Mouse (Mus musculus) liver, adult 2 months (tissue): ENCODE measurements at regions not wholly inside any gene's neighbourhood (a gene's known extent, or its start where the extent isn't known, plus 50 kb on each side); places are given as distances from the start of the nearest gene placed in this dataset.

Source experiments
- DNase-seq: peaks from one replicate; pipeline ENCODE4 v3.0.0-alpha.2; 2011; ENCODE audit warnings: low read depth, low spot score; ENCODE audit errors: extremely low read depth
- H3K27ac ChIP-seq: fragments of 200-500 bp; replicated peaks from 2 replicates; pipeline ENCODE4 v1.5.1; 2012; ENCODE audit warnings: low read depth, mild to moderate bottlenecking, control low read depth, inconsistent platforms, low read length; ENCODE audit not compliant: insufficient read depth
- H3K27me3 ChIP-seq: fragments of 200-500 bp; 2 replicates; pipeline ENCODE4 v1.6.1; 2012; ENCODE audit warnings: mild to moderate bottlenecking, moderate library complexity, low read length, inconsistent platforms; ENCODE audit not compliant: control insufficient read depth, insufficient read depth
- H3K36me3 ChIP-seq: fragments of 200-500 bp; 2 replicates; pipeline ENCODE4 v1.6.1; 2012; ENCODE audit warnings: low read length, inconsistent platforms; ENCODE audit not compliant: control insufficient read depth, insufficient read depth
- H3K4me1 ChIP-seq: fragments of 200-500 bp; 2 replicates; pipeline ENCODE4 v1.6.1; 2011; ENCODE audit warnings: low read length; ENCODE audit not compliant: control insufficient read depth, insufficient read depth
- H3K4me3 ChIP-seq: fragments of 200-500 bp; 2 replicates; pipeline ENCODE4 v1.5.1; 2011; ENCODE audit warnings: low read depth, mild to moderate bottlenecking, control low read depth, low read length, moderate library complexity; ENCODE audit not compliant: insufficient read depth
- H3K79me2 ChIP-seq: fragments of 200-500 bp; 2 replicates; pipeline ENCODE4 v1.6.1; 2012; ENCODE audit warnings: inconsistent platforms, mild to moderate bottlenecking, low read length, moderate library complexity; ENCODE audit not compliant: control insufficient read depth, insufficient read depth
- H3K9ac ChIP-seq: fragments of 200-500 bp; 2 replicates; pipeline ENCODE4 v1.6.1; 2012; ENCODE audit warnings: low read depth, mild to moderate bottlenecking, control low read depth, inconsistent platforms, low read length
- CTCF ChIP-seq: fragments of 200-500 bp; IDR thresholded peaks from 2 replicates; pipeline ENCODE4 v1.5.1; 2011; ENCODE audit warnings: low read depth, low read length, control low read depth
- POLR2A ChIP-seq: fragments of 200-500 bp; IDR thresholded peaks from 2 replicates; pipeline ENCODE4 v1.6.1; 2011; ENCODE audit warnings: low read length, control low read depth; ENCODE audit not compliant: insufficient read depth; ENCODE audit errors: extremely low read depth
- WGBS: fragments of 180-500 bp; shearing (Covaris S2); methylation state at CpG from one replicate; pipeline ENCODE4 v1.1.7; 2018; 5-methylcytosine and 5-hydroxymethylcytosine counted together

DNA sequence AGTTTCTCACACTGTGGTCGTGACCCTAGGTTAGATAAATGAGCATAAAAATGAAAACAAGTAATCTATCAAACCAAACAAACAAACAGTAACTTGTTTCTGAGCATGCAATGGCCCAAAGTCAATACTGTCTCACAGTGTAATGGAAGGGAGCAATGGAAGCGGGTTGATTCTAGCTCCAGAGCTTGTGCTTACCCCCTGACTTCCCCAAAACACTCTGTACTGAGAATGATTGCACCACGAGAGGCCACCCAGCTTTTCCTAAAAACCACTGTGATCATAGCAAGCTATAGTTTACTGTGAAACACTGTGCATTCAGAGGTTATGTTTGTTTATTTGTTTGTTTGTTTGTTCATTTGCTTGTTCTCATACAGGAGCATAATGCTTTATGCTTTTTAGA is 174.9 kb upstream of the Adgrl4 start:
- Histone ChIP-seq H3K79me2 (no peaks in the 10 kb centered on the region), H3K36me3 (no peaks in the 10 kb centered on the region), H3K4me3 (no peak overlapping the region), H3K9ac (no peak overlapping the region), H3K27me3 (no peaks in the 10 kb centered on the region), H3K4me1 (no peaks in the 10 kb centered on the region), H3K27ac (no peak overlapping the region)
- no peak for TF ChIP-seq POLR2A
- no peak for TF ChIP-seq CTCF
- no peak for DNase-seq
- 59% methylated on average over 3 of the region's 3 CpGs for WGBS

DNA sequence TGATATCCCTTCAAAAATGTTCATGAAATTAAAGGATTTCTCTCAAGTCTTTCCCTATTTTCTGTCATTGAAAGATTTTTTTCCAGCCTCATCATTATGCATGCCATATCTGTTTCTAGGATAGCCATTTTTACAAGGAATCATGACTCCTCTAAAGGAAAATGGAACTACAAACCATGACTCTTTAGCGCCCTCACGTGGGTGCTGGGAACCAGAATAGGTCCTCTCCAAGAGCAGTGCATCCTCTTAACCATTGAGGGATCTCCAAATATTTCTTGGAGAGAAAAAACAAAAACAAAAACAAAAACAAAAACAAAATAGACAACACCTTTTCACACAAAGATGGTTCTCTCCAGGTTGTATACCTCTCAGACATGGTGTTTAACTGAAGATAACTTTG is 172.0 kb upstream of the Adgrl4 start:
- H3K9ac ChIP-seq: no peak overlapping the region
- H3K79me2 ChIP-seq: no peaks in the 10 kb centered on the region
- no peaks in the 10 kb centered on the region for H3K36me3 ChIP-seq
- 19% methylated on average over 2 of the region's 2 CpGs for WGBS
- DNase-seq: no peak
- no peak overlapping the region for H3K4me3 ChIP-seq
- no peaks in the 10 kb centered on the region for H3K4me1 ChIP-seq
- no peak for TF ChIP-seq POLR2A
- no peak for TF ChIP-seq CTCF
- H3K27ac ChIP-seq: no peak overlapping the region
- no peaks in the 10 kb centered on the region for H3K27me3 ChIP-seq

GRCm38 (mm10) chr3:151269514-151269913 is 168.2 kb upstream of the Adgrl4 start:
- TF ChIP-seq POLR2A (no peak), CTCF (no peak)
- Histone ChIP-seq H3K4me1 (no peaks in the 10 kb centered on the region), H3K79me2 (no peaks in the 10 kb centered on the region), H3K27ac (no peak overlapping the region), H3K36me3 (no peaks in the 10 kb centered on the region), H3K9ac (no peak overlapping the region), H3K4me3 (no peak overlapping the region), H3K27me3 (no peaks in the 10 kb centered on the region)
- no peak for DNase-seq
- WGBS: 80% methylated on average over 2 of the region's 2 CpGs

DNA sequence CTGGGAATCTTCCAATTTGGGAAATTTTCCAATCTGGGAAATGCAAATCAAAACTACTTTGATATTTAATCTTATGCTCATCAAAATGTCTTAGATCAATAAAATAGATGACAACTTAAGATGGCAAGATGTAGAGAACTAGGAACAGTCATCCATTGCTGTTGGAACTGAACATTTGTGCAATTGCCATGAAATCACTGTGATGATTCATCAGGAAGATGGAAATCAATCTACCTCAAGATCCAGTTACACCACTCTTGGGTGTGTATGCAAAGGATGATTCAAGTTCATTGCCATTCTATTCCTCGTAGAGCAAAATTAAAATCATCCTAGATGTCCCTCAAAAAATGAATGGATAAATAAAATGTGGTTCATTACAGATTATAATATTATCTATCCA is 153.9 kb upstream of the Adgrl4 start:
- 87% methylated on average over 1 of the region's 1 CpGs for WGBS
- Histone ChIP-seq H3K27ac (no peak overlapping the region), H3K36me3 (no peaks in the 10 kb centered on the region), H3K27me3 (no peaks in the 10 kb centered on the region), H3K79me2 (no peaks in the 10 kb centered on the region), H3K4me3 (no peak overlapping the region), H3K9ac (no peak overlapping the region), H3K4me1 (no peaks in the 10 kb centered on the region)
- TF ChIP-seq POLR2A: no peak
- TF ChIP-seq CTCF: no peak
- no peak for DNase-seq

DNA sequence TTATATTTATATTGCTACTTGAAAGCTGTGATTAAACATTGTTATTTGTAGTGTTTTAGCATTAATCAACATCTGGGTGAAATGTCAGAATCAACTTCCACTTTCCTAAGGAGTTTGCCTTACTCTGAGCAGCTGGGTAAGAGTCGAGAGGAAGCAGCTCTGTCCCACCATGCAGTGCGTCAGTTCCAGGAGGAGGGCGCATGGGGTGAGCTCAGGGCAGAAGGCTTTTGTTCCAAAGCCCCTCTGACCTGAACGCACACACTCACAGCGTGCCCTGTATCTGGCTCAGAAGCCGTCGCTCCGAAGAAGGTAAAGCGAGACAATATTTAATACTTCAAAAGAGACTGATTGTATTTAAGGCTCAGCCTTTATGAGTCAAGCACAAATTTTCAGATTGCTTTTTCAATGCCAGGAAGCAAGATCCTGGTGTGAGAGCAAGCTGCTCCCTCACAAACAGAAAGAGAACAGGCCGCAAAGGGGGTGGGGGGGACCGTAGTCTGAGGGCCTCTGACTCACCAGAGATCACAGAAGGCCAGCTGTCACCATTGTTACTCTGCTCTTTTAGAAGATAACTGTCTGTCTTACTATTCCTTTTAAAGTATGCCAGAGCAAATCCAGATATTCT is 143.6 kb upstream of the Adgrl4 start:
- peak overlapping the region; percentile 34 for H3K27ac ChIP-seq
- no peaks in the 10 kb centered on the region for H3K27me3 ChIP-seq
- WGBS: 57% methylated on average over 11 of the region's 11 CpGs
- H3K79me2 ChIP-seq: no peaks in the 10 kb centered on the region
- H3K4me3 ChIP-seq: no peak overlapping the region
- H3K36me3 ChIP-seq: no peaks in the 10 kb centered on the region
- no peak overlapping the region for H3K9ac ChIP-seq
- TF ChIP-seq CTCF (no peak), POLR2A (no peak)
- H3K4me1 ChIP-seq: no peaks in the 10 kb centered on the region
- DNase-seq: no peak

DNA sequence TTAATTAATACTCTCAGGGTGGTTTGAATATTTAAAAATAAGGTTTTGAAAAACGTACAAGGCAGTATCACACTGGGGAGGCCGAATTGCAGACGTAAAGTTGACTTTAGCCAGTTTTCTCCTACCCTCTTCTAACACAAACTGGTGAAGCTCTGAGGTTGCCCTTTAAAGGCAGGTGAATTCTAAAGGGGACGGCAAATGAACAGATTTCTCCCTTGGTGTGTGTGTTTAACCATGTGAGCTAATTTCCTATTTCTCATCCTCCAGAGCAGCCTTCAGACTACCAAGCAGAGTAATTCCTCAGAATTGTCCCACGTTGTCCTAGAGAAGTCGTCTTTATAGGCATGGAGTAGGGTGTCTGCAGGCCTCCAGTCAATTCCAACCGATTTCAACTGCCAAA is 143.1 kb upstream of the Adgrl4 start:
- H3K27me3 ChIP-seq: no peaks in the 10 kb centered on the region
- no peak overlapping the region for H3K4me3 ChIP-seq
- no peaks in the 10 kb centered on the region for H3K36me3 ChIP-seq
- H3K4me1 ChIP-seq: no peaks in the 10 kb centered on the region
- TF ChIP-seq CTCF: no peak
- TF ChIP-seq POLR2A: no peak
- no peak overlapping the region for H3K9ac ChIP-seq
- peak overlapping the region; percentile 58 for H3K27ac ChIP-seq
- 68% methylated on average over 7 of the region's 7 CpGs for WGBS
- H3K79me2 ChIP-seq: no peaks in the 10 kb centered on the region
- no peak for DNase-seq
